Mouse (Mus musculus) heart, postnatal 36 days (tissue): ENCODE results near the gene Trim13. TPM values are rescaled to one million over a fixed set of nuclear protein-coding genes. Genes with fewer than 3 reads are reported as not detected.
"Not testable (repeated sequence)": the region's sequence is repeated elsewhere in the genome, so short reads cannot be mapped to it uniquely, and the experiment has no call there.

ENCODE experiments used
- DNase-seq, 2 experiments: peaks; one replicate each; pipeline ENCODE4 v3.0.0; 2021 to 2022
- intact Hi-C: fragments of 180-260 bp; cut with DNase I; formaldehyde crosslinking; loops from one replicate; pipeline ENCODE4 v1.15.1; 2025
- total RNA-seq, 2 experiments: library from RNA; stranded (reverse); gene quantifications; 2 replicates each; pipeline ENCODE4 v1.2.3; 2021

The Trim13 gene
- 1 to 10 TPM; 6.6 to 8.1 TPM for total RNA-seq

GRCm38 (mm10) chr14:61597968-61598367, at the start of gene Trim13:
Gene Trim13, plus strand, starts transcription at chr14:61598247.
- DNase-seq: no peak
- intact Hi-C loops: loop anchor here (5.0 kb wide), 2 partner anchors 49 to 89 kb away; no protein-coding TSS in a partner anchor

- DNase-seq: no peak
- intact Hi-C loops: no loop called here
These were observed 49.4 kb upstream of the Trim13 start for GRCm38 (mm10) chr14:61548614-61549013.

- DNase-seq: peak in 1 of 2 experiments; percentile 23
- intact Hi-C loops: loop anchor here (5.0 kb wide), 3 partner anchors 91 to 121 kb away; partner anchors contain the start of gene Kpna3
These were observed 42.1 kb upstream of the Trim13 start for GRCm38 (mm10) chr14:61555931-61556288.

- intact Hi-C loops: loop anchor here (5.0 kb wide), 3 partner anchors 91 to 121 kb away; partner anchors contain the start of gene Kpna3
- DNase-seq: peak; percentile 97
These were observed 41.5 kb upstream of the Trim13 start, which contains the start of gene Spryd7 for GRCm38 (mm10) chr14:61556289-61557147. Gene Spryd7, minus strand, starts transcription at chr14:61556886.

DNA sequence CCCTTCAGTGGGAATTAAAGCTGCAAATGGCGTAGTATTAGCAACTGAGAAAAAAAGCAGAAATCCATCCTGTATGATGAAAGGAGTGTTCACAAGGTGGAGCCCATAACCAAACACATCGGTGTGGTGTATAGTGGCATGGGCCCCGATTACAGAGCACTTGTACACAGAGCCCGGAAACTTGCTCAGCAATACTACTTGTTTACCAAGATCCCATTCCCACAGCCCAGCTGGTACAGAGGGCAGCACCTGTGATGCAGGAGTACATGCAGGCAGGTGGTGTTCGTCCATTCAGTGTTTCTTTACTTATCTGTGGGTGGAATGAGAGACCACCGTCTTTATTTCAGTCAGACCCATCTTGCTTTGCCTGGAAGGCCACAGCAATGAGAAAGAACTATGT, 39.1 kb upstream of the Trim13 start:
- intact Hi-C loops: loop anchor here (5.0 kb wide), 3 partner anchors 88 to 122 kb away; partner anchors contain the start of gene Kpna3
- DNase-seq: no peak

DNA sequence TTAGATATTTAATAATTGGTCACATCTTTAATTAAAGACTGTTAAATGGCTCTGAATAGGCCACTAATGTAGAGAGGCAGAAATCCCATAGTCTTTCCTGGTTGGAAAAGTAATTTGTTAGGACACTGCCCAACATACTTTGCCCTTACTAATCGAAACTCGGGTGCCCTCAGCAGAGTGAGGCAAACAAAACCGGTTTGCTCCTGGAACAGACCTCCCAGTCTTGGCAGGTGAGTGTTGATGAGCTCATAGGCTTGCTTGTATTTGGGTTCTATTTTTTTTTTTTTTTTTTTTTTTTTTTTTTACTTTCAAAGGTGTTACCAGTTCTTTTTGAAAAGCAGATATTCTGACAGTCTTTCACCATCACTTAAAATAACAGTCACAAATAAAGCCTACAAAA, 38.2 kb upstream of the Trim13 start:
- intact Hi-C loops: loop anchor here (5.0 kb wide), 3 partner anchors 87 to 123 kb away; partner anchors contain the start of gene Kpna3
- DNase-seq: no peak

DNA sequence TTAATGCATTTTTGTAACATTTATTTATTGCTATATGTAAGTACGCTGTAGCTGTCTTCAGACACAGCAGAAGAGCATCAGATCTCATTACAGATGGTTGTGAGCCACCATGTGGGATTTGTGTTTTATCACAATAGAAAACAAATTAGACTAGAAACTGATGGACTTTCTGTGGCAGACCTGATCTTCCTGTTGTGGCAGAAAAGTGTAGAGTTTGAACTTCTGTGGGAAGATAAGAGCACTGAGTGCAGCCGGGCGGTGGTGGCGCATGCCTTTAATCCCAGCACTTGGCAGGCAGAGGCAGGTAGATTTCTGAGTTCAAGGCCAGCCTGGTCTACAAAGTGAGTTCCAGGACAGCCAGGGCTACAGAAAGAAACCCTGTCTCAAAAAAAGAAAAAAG, 31.8 kb upstream of the Trim13 start:
- intact Hi-C loops, DNase-seq: not testable (repeated sequence)

GRCm38 (mm10) chr14:61569344-61569743, 28.7 kb upstream of the Trim13 start:
- DNase-seq: no peak
- intact Hi-C loops: no loop called here

- DNase-seq: peak; percentile 86 to 93
- intact Hi-C loops: loop anchor here (1.0 to 10.0 kb wide), 6 partner anchors 76 to 885 kb away; partner anchors contain the start of gene Gucy1b2
These were observed 26.7 kb upstream of the Trim13 start for GRCm38 (mm10) chr14:61571366-61571765.

DNA sequence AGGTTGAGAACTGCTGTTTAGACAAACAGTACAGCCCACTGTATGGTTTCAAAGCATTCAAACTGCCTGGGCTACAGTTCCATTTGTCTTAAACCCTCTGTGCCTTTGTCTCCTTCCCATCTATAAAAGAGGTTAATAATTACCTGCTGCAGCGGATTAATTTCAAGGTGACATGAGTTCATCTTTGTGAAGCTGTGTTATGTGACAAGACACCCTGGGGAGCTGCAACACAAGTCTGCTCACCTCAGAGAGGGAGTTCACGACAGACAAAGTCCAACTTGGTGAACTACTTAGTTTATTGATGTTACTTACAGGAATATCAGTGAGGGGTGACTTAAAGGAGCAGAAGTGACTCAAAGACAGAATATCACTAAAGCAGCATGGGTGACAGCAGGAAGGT, 25.9 kb upstream of the Trim13 start:
- DNase-seq: no peak
- intact Hi-C loops: loop anchor here (5.0 to 10.0 kb wide), 3 partner anchors 75 to 603 kb away; no protein-coding TSS in a partner anchor

DNA sequence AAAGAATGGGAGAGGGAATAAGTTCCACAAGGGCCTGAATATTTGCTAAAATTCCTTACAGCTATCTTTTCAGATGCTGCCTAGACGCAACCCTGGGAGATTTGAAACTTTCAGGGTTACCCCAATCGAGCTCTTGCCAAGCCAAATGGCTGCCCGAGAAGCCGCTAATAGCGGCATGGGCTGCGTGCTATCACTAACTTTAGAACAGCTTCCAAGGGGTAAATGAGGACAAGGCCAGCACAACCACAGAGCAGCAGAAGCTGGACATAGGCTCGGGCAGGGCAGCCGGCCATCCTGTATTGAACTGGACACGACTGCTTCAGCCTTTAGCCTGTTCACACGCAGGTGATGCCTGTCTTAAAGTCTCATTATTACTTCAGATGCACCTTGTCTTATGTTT, 23.0 kb upstream of the Trim13 start:
- intact Hi-C loops: loop anchor here (10.0 kb wide), 1 partner anchor 600 kb away; no protein-coding TSS in a partner anchor
- DNase-seq: peak; percentile 16 to 38

GRCm38 (mm10) chr14:61575941-61576340, 22.1 kb upstream of the Trim13 start:
- no peak for DNase-seq
- intact Hi-C loops: loop anchor here (10.0 kb wide), 1 partner anchor 599 kb away; no protein-coding TSS in a partner anchor

- intact Hi-C loops: no loop called here
- DNase-seq: no peak
These were observed 8.6 kb upstream of the Trim13 start for GRCm38 (mm10) chr14:61589288-61590065.

DNA sequence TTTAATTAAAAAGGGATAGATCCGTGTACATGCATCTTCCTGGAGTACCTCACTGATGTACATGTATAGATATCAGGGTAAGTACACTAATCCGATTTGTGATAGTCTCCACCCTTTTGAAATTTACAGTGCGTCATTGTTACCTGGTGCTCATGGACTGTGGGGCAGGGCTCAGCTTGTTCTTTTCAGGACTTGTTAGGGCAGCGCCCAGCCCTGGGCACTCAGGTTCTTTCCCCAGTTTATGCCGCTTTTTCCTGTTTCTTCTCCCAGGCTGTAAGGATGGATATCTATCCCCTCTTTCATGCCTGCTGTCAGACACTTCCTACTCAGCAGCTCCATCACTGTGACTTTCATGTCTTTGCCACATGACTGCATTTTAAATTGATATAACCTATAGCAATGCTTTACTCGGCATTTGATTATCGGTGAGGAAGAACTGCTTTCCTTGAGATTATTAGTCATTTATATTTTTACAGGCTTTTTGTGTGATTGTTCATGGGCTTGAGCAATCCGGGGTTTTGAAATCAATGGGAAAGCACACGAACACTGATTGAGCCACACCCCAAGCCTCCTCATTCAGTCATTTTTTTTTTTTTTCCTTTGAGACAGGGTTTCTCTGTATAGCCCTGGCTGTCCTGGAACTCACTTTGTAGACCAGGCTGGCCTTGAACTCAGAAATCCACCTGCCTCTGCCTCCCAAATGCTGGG, 1.2 kb upstream of the Trim13 start:
- DNase-seq: no peak
- intact Hi-C loops: loop anchor here (5.0 kb wide), 2 partner anchors 50 to 90 kb away; no protein-coding TSS in a partner anchor

DNA sequence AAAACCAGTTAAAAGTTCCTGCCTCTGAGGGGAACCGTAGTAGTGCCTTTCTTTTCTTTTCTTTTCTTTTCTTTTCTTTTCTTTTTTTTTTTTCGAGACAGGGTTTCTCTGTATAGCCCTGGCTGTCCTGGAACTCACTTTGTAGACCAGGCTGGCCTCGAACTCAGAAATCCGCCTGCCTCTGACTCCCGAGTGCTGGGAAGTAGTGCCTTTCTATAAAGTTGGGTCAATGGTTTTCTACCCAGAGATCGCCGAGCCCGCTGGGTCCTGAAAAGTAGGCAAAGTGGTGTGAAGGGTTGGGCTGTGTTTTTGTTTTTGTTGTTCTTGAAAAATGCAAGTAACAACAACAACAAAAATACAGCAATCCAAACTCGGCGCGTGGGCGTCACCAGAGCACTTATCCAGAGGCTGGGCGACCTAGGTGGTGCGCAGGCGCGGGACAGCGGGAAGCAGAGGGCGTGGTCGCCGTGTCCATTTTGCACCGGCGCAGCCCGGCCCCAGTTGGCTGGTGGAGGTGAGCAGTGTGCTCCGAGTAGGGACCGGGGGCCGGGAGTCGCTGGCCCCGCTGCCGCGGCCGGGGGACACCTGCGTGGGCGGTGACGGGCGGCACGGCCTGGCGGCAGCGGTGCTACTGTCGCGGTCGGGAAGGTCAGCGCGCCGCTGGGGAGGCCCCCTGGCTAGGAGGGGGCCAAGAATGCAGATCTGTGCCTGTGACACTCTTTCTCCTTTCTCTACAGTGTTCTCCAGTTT, 1.2 kb downstream of the Trim13 start:
- peak; percentile 91 for DNase-seq
- intact Hi-C loops: loop anchor here (5.0 kb wide), 2 partner anchors 48 to 88 kb away; no protein-coding TSS in a partner anchor

GRCm38 (mm10) chr14:61601348-61601747, 3.3 kb downstream of the Trim13 start:
- DNase-seq: no peak
- intact Hi-C loops: loop anchor here (5.0 kb wide), 1 partner anchor 36 kb away; no protein-coding TSS in a partner anchor

- intact Hi-C loops: loop anchor here (5.0 kb wide), 1 partner anchor 34 kb away; no protein-coding TSS in a partner anchor
- no peak for DNase-seq
These were observed 5.2 kb downstream of the Trim13 start for GRCm38 (mm10) chr14:61603069-61603755.

GRCm38 (mm10) chr14:61604081-61604480, 6.0 kb downstream of the Trim13 start:
- no peak for DNase-seq
- intact Hi-C loops: loop anchor here (5.0 kb wide), 1 partner anchor 33 kb away; no protein-coding TSS in a partner anchor
